Mouse (Mus musculus) stomach, embryonic 16.5 days (tissue): ENCODE data around the gene Olfr482. TPM values are rescaled to one million over a fixed set of nuclear protein-coding genes. Genes with fewer than 3 reads are reported as not detected.

Experiments
- polyA plus RNA-seq: library from polyadenylated mRNA; unstranded; fragments of >200 nt; fragmentation: Nextera tagmentation; extraction: Ambion mirVana; gene quantifications from 2 replicates; pipeline ENCODE4 v1.2.1, GENCODE M21; 2015

Gene Olfr482
- polyA plus RNA-seq, 1 experiment from 2014 or later = 0.18 TPM

Other genes with a start within 250 kb of the Olfr482 start
- gene Olfr472, start 199.7 kb downstream of the Olfr482 start, polyA plus RNA-seq = not detected in 2 replicates
- gene Olfr473, start 167.1 kb downstream of the Olfr482 start, polyA plus RNA-seq = not detected in 2 replicates
- not detected in 2 replicates for gene Olfr474, start 142.9 kb downstream of the Olfr482 start, polyA plus RNA-seq
- not detected in 2 replicates for gene Olfr476, start 132.8 kb downstream of the Olfr482 start, polyA plus RNA-seq
- gene Olfr477, start 110.9 kb downstream of the Olfr482 start, polyA plus RNA-seq = not detected in 2 replicates
- not detected in 2 replicates for gene Olfr478, start 63.6 kb downstream of the Olfr482 start, polyA plus RNA-seq
- gene Olfr479, start 46.9 kb downstream of the Olfr482 start, polyA plus RNA-seq = not detected in 2 replicates
- gene Olfr480, start 30.2 kb downstream of the Olfr482 start, polyA plus RNA-seq = not detected in 2 replicates
- not detected in 2 replicates for gene Olfr481, start 17.7 kb downstream of the Olfr482 start, polyA plus RNA-seq
- gene Olfr483, start 3.3 kb upstream of the Olfr482 start, polyA plus RNA-seq = not detected in 2 replicates
- not detected in 2 replicates for gene Olfr484, start 29.9 kb upstream of the Olfr482 start, polyA plus RNA-seq
- gene Olfr485, start 62.3 kb upstream of the Olfr482 start, polyA plus RNA-seq = not detected in 2 replicates
- gene Olfr486, start 75.2 kb upstream of the Olfr482 start, polyA plus RNA-seq = not detected in 2 replicates
- not detected in 2 replicates for gene Olfr487, start 117.0 kb upstream of the Olfr482 start, polyA plus RNA-seq
- gene Olfr488, start 160.8 kb upstream of the Olfr482 start, polyA plus RNA-seq = not detected in 2 replicates
- gene Olfr490, start 191.3 kb upstream of the Olfr482 start, polyA plus RNA-seq = not detected in 2 replicates
- gene Olfr491, start 215.9 kb upstream of the Olfr482 start, polyA plus RNA-seq = not detected in 2 replicates
- gene Olfr492, start 226.1 kb upstream of the Olfr482 start, polyA plus RNA-seq = not detected in 2 replicates
- gene Olfr493, start 249.4 kb upstream of the Olfr482 start, polyA plus RNA-seq = not detected in 2 replicates